Mouse (Mus musculus) layer of hippocampus, adult 2 months (tissue): ENCODE data around the gene Lyrm9. TPM values are rescaled to one million over a fixed set of nuclear protein-coding genes. Genes with fewer than 3 reads are reported as not detected.

Source experiments
- DNase-seq, 2 experiments: peaks; one replicate each; pipeline ENCODE4 v3.0.0; 2022; ENCODE audit warnings: low spot score in 2 of 2
- H3K27ac ChIP-seq: fragments of 200-600 bp; 2 replicates; pipeline ENCODE4 v1.8.1; 2022
- H3K4me3 ChIP-seq: fragments of 200-600 bp; 2 replicates; pipeline ENCODE4 v1.8.1; 2022; ENCODE audit warnings: mild to moderate bottlenecking
- CTCF ChIP-seq: fragments of 200-600 bp; conservative IDR thresholded peaks from 2 replicates; pipeline ENCODE4 v1.8.1; 2022; ENCODE audit warnings: antibody characterized with exemption, mild to moderate bottlenecking, moderate library complexity
- total RNA-seq, 2 experiments: library from RNA; stranded (reverse); gene quantifications; 2 replicates each; pipeline ENCODE4 v1.2.3; 2021

Lyrm9 gene
- total RNA-seq, 2 experiments from 2014 or later: 20.6 to 22.0 TPM

GRCm38 (mm10) chr11:78822792-78823498 lies 3.4 kb upstream of the Lyrm9 start:
- DNase-seq: peak in 1 of 2 experiments; percentile 49
- peak; percentile 79 for TF ChIP-seq CTCF
- no peak overlapping the region for H3K27ac ChIP-seq
- no peak overlapping the region for H3K4me3 ChIP-seq

- peak overlapping the region; percentile 71 for H3K4me3 ChIP-seq
- TF ChIP-seq CTCF: no peak
- H3K27ac ChIP-seq: peak overlapping the region; percentile 94; the same call in 1 of the 2 replicates
- no peak for DNase-seq
Observed at GRCm38 (mm10) chr11:78827546-78827945, 1.2 kb downstream of the Lyrm9 start.

- H3K4me3 ChIP-seq: no peak overlapping the region
- no peak overlapping the region for H3K27ac ChIP-seq
- no peak for DNase-seq
- peak; percentile 74 for TF ChIP-seq CTCF
Observed at GRCm38 (mm10) chr11:78828386-78828785, 2.0 kb downstream of the Lyrm9 start.

GRCm38 (mm10) chr11:78829373-78829772 lies 3.0 kb downstream of the Lyrm9 start:
- Histone ChIP-seq H3K4me3 (no peak overlapping the region), H3K27ac (no peak overlapping the region)
- no peak for TF ChIP-seq CTCF
- DNase-seq: no peak

GRCm38 (mm10) chr11:78830180-78830579 lies 3.8 kb downstream of the Lyrm9 start:
- H3K27ac ChIP-seq: no peak overlapping the region
- no peak for TF ChIP-seq CTCF

GRCm38 (mm10) chr11:78831716-78832115 lies 5.3 kb downstream of the Lyrm9 start:
- Histone ChIP-seq H3K4me3 (no peak overlapping the region), H3K27ac (0 out of 2 replicates have a peak overlapping the region, but pooled peaks have one; percentile 3)
- TF ChIP-seq CTCF: no peak
- DNase-seq: peak; percentile 83 to 86

More at GRCm38 (mm10) chr11:78830180-78830579, 3.8 kb downstream of the Lyrm9 start:
- H3K4me3 ChIP-seq: no peak overlapping the region
- no peak for DNase-seq

- DNase-seq: no peak
- H3K27ac ChIP-seq: 0 out of 2 replicates have a peak overlapping the region, but pooled peaks have one; percentile 3
- TF ChIP-seq CTCF: no peak
- H3K4me3 ChIP-seq: no peak overlapping the region
Observed at GRCm38 (mm10) chr11:78832117-78832726, 5.8 kb downstream of the Lyrm9 start.

GRCm38 (mm10) chr11:78832816-78833314 lies 6.5 kb downstream of the Lyrm9 start:
- 0 out of 2 replicates have a peak overlapping the region, but pooled peaks have one; percentile 14 for H3K27ac ChIP-seq
- DNase-seq: no peak
- TF ChIP-seq CTCF: no peak

GRCm38 (mm10) chr11:78836486-78836885 lies 10.1 kb downstream of the Lyrm9 start:
- Histone ChIP-seq H3K4me3 (no peak overlapping the region), H3K27ac (no peak overlapping the region)
- no peak for DNase-seq
- TF ChIP-seq CTCF: no peak

More at GRCm38 (mm10) chr11:78832816-78833314, 6.5 kb downstream of the Lyrm9 start:
- no peak overlapping the region for H3K4me3 ChIP-seq

- peak; percentile 90 for TF ChIP-seq CTCF
- DNase-seq: peak; percentile 50 to 77
- H3K27ac ChIP-seq: no peak overlapping the region
- H3K4me3 ChIP-seq: no peak overlapping the region
Observed at GRCm38 (mm10) chr11:78837989-78838388, 11.6 kb downstream of the Lyrm9 start.

GRCm38 (mm10) chr11:78839491-78839890 lies 13.1 kb downstream of the Lyrm9 start:
- Histone ChIP-seq H3K4me3 (no peak overlapping the region), H3K27ac (no peak overlapping the region)
- no peak for TF ChIP-seq CTCF
- DNase-seq: no peak

GRCm38 (mm10) chr11:78840141-78840540 lies 13.8 kb downstream of the Lyrm9 start:
- no peak for DNase-seq
- no peak overlapping the region for H3K4me3 ChIP-seq

GRCm38 (mm10) chr11:78841987-78842386 lies 15.6 kb downstream of the Lyrm9 start:
- no peak overlapping the region for H3K27ac ChIP-seq
- no peak for DNase-seq
- H3K4me3 ChIP-seq: no peak overlapping the region
- TF ChIP-seq CTCF: no peak

More at GRCm38 (mm10) chr11:78840141-78840540, 13.8 kb downstream of the Lyrm9 start:
- no peak overlapping the region for H3K27ac ChIP-seq
- TF ChIP-seq CTCF: no peak

- no peak overlapping the region for H3K4me3 ChIP-seq
- no peak for TF ChIP-seq CTCF
- no peak for DNase-seq
- H3K27ac ChIP-seq: no peak overlapping the region
Observed at GRCm38 (mm10) chr11:78846620-78847019, 20.2 kb downstream of the Lyrm9 start.
